Comparison of ENCODE assay signal across 8 mouse cellular contexts in the genomic region with DNA sequence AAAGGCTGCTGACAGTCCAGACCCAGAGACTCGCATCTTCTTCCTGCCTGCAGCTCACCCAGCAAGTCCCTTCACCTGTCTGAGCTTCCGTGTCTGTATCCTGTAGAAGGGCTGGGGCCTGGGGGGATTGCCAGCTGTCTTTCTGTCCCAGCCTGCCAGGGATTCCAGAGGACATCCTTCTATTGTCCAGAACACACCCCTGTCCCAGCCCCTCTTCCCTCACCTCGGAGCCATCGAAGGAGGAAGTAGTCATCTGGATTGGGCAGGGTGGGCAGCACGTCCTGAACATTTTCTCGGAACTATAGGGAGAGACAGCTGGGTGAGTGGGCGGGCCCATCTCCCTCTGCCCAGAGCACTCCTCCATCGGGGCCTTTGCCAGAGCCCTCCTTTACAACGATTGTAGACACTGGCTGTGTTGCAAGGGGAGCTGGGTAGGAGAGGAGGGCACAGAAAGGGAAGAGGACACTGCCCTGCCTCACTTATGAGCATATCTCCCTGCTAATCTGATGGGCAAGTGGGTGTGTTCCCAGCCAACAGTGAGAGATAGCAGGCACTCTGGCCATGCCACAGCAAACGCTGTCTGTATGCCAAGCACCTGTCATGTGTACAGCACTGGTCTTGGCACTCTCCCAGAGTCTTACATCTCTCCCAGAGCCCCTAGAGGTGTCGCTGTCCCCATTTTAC. TPM values are rescaled to one million over a fixed set of nuclear protein-coding genes. Genes with fewer than 3 reads are reported as not detected.
DNase-seq lines count a peak whose midpoint lies in the region; ATAC-seq lines count a peak whose summit lies in the region.
"Had no signal": no experiment of that assay in that cellular context is flagged by ENCODE, and none has a peak within 500 bp of the region (broad histone marks: within the 10 kb centered on the region; RNA-seq: fewer than 3 reads in every experiment).

No protein-coding gene starts in this region.

- 28% methylated on average over 11 of the region's 11 CpGs for WGBS in liver, embryonic 13.5 days (ENCODE audit: insufficient replicate concordance)

- H3K36me3 ChIP-seq in liver, embryonic 13.5 days: no peaks in the 10 kb centered on the region
- H3K36me3 ChIP-seq: embryonic facial prominence, embryonic 12.5 days had no signal

- ATAC-seq in liver, embryonic 13.5 days (ENCODE audit: low read depth): peak; percentile 56
- ATAC-seq in activated CD4-positive, CD25-positive, alpha-beta regulatory T cell, adult 4 months: no peak
- ATAC-seq in inflammation-experienced regulatory T-cells, adult 6 months: no peak

- H3K4me1 ChIP-seq in liver, embryonic 13.5 days (replicated peaks): peaks cover 52% of the 10 kb centered on the region

- H3K9ac ChIP-seq in liver, embryonic 13.5 days: peak overlapping the region; percentile 40; the same call in 1 of the 2 replicates
- H3K9ac ChIP-seq: embryonic facial prominence, embryonic 12.5 days had no signal

- peak overlapping the region; percentile 1; the same call in 1 of the 2 replicates for H3K27ac ChIP-seq in liver, embryonic 13.5 days
- H3K27ac ChIP-seq: embryonic facial prominence, embryonic 12.5 days had no signal

- peaks cover 55% of the 10 kb centered on the region for H3K27me3 ChIP-seq in liver, embryonic 13.5 days

- DNase-seq in layer of hippocampus, adult 11-12 months (ENCODE audit: low spot score): peak; percentile 65
- no peak for DNase-seq in layer of hippocampus, postnatal 10 days (ENCODE audit: low spot score in 2 of 2)
- peak; percentile 16 for DNase-seq in 416B (ENCODE audit: low read depth)
- peak; percentile 72 for DNase-seq in brain, adult 2 months (ENCODE audit: low read depth, low spot score)
- DNase-seq in liver, embryonic 13.5 days: no peak

- H3K4me2 ChIP-seq in liver, embryonic 13.5 days: peak overlapping the region; percentile 74

- H3K4me3 ChIP-seq in liver, embryonic 13.5 days (replicated peaks): peak overlapping the region; percentile 63
- H3K4me3 ChIP-seq: embryonic facial prominence, embryonic 12.5 days had no signal

- H3K9me3 ChIP-seq in liver, embryonic 13.5 days (replicated peaks): no peaks in the 10 kb centered on the region
- H3K9me3 ChIP-seq: embryonic facial prominence, embryonic 12.5 days had no signal

RNA-seq across cellular contexts. Expression of a gene that starts 6.6 kb away (rescaled TPM):
- 10 to 100 TPM; 24.3 to 26.8 TPM for total RNA-seq in layer of hippocampus, postnatal 10 days (2021)
- polyA plus RNA-seq in liver, embryonic 13.5 days (2015; fragmentation: Nextera tagmentation; extraction: Ambion mirVana): 5.8 and 7.0 TPM in 2 replicates
- polyA plus RNA-seq in activated CD4-positive, CD25-positive, alpha-beta regulatory T cell, adult 4 months (2017; shearing (Covaris generic)): 1 to 10 TPM in 1 of 2 experiments, under 1 TPM in 1; 0.48 to 1.2 TPM
- 1 to 10 TPM in 2 of 3 experiments, under 1 TPM in 1; 0.79 to 2.7 (median 1.3) TPM for polyA plus RNA-seq in inflammation-experienced regulatory T-cells, adult 6 months (2017; shearing (Covaris generic))

RNA-seq across cellular contexts. Expression of a gene that starts 18.4 kb away (rescaled TPM):
- total RNA-seq in layer of hippocampus, postnatal 10 days (2021): 10 to 100 TPM; 47.7 to 49.4 TPM
- polyA plus RNA-seq in liver, embryonic 13.5 days (2015; fragmentation: Nextera tagmentation; extraction: Ambion mirVana): 5.6 and 6.1 TPM in 2 replicates
- 10 to 100 TPM in 1 of 2 experiments, 1 to 10 TPM in 1; 8.8 to 11.5 TPM for polyA plus RNA-seq in activated CD4-positive, CD25-positive, alpha-beta regulatory T cell, adult 4 months (2017; shearing (Covaris generic))
- polyA plus RNA-seq in inflammation-experienced regulatory T-cells, adult 6 months (2017; shearing (Covaris generic)): 10 to 100 TPM in 1 of 3 experiments, 1 to 10 TPM in 2; 7.5 to 10.4 (median 8.4) TPM

RNA-seq across cellular contexts. Expression of a gene that starts 21.4 kb away (rescaled TPM):
- total RNA-seq in layer of hippocampus, postnatal 10 days (2021): 10 to 100 TPM; 62.5 to 66.0 TPM
- polyA plus RNA-seq in liver, embryonic 13.5 days (2015; fragmentation: Nextera tagmentation; extraction: Ambion mirVana): 32.2 and 33.9 TPM in 2 replicates
- 1 to 10 TPM; 1.4 to 2.8 TPM for polyA plus RNA-seq in activated CD4-positive, CD25-positive, alpha-beta regulatory T cell, adult 4 months (2017; shearing (Covaris generic))
- 1 to 10 TPM; 1.1 to 3.8 (median 3.2) TPM for polyA plus RNA-seq in inflammation-experienced regulatory T-cells, adult 6 months (2017; shearing (Covaris generic))

RNA-seq across cellular contexts. Expression of a gene that starts 43.5 kb away (rescaled TPM):
- 10 to 100 TPM; 13.4 to 14.6 TPM for total RNA-seq in layer of hippocampus, postnatal 10 days (2021)
- 0.65 and 0.87 TPM in 2 replicates for polyA plus RNA-seq in liver, embryonic 13.5 days (2015; fragmentation: Nextera tagmentation; extraction: Ambion mirVana)
- 1 to 10 TPM; 1.4 to 2.7 TPM for polyA plus RNA-seq in activated CD4-positive, CD25-positive, alpha-beta regulatory T cell, adult 4 months (2017; shearing (Covaris generic))
- polyA plus RNA-seq in inflammation-experienced regulatory T-cells, adult 6 months (2017; shearing (Covaris generic)): 1 to 10 TPM; 1.5 to 2.9 (median 2.9) TPM

RNA-seq across cellular contexts. Expression of a gene that starts 43.5 kb away (rescaled TPM):
- 10 to 100 TPM; 61.1 to 72.9 TPM for total RNA-seq in layer of hippocampus, postnatal 10 days (2021)
- 23.5 and 32.9 TPM in 2 replicates for polyA plus RNA-seq in liver, embryonic 13.5 days (2015; fragmentation: Nextera tagmentation; extraction: Ambion mirVana)
- polyA plus RNA-seq in activated CD4-positive, CD25-positive, alpha-beta regulatory T cell, adult 4 months (2017; shearing (Covaris generic)): 10 to 100 TPM; 49.6 to 53.0 TPM
- 10 to 100 TPM; 54.2 to 71.2 (median 66.6) TPM for polyA plus RNA-seq in inflammation-experienced regulatory T-cells, adult 6 months (2017; shearing (Covaris generic))

Comparison
In these comparisons a context has a peak if more than half of its experiments do, and no peak if none do; other contexts are left out.
1. DNase-seq: peak in layer of hippocampus, adult 11-12 months (single experiment), 416B (single experiment) and brain, adult 2 months (single experiment); none in layer of hippocampus, postnatal 10 days (0 of 2) and liver, embryonic 13.5 days (single experiment).